Mouse (Mus musculus): Measurements from ENCODE around the gene Ssbp3. TPM values are rescaled to one million over a fixed set of nuclear protein-coding genes. Genes with fewer than 3 reads are reported as not detected.
A peak's percentile ranks its signal among the peaks of the same experiment; 100 is the strongest.

Ssbp3 gene
- polyA plus RNA-seq, 1 experiment from 2014 or later, result 98.6 TPM

GRCm38 (mm10) chr4:106953760-106954159 is 43.3 kb downstream of the Ssbp3 start:
- no peak for ATAC-seq
- Histone ChIP-seq H3K4me2 (no peak overlapping the region), H3K9ac (no peak overlapping the region), H3K27ac (no peak overlapping the region), H3K4me1 (peaks cover 78% of the 10 kb centered on the region), H3K36me3 (peaks cover 55% of the 10 kb centered on the region), H3K9me3 (replicated peaks) (no peaks in the 10 kb centered on the region), H3K27me3 (replicated peaks) (no peaks in the 10 kb centered on the region), H3K4me3 (no peak overlapping the region)
- 90% methylated on average over 5 of the region's 5 CpGs for WGBS (ENCODE audit: insufficient replicate concordance)

DNA sequence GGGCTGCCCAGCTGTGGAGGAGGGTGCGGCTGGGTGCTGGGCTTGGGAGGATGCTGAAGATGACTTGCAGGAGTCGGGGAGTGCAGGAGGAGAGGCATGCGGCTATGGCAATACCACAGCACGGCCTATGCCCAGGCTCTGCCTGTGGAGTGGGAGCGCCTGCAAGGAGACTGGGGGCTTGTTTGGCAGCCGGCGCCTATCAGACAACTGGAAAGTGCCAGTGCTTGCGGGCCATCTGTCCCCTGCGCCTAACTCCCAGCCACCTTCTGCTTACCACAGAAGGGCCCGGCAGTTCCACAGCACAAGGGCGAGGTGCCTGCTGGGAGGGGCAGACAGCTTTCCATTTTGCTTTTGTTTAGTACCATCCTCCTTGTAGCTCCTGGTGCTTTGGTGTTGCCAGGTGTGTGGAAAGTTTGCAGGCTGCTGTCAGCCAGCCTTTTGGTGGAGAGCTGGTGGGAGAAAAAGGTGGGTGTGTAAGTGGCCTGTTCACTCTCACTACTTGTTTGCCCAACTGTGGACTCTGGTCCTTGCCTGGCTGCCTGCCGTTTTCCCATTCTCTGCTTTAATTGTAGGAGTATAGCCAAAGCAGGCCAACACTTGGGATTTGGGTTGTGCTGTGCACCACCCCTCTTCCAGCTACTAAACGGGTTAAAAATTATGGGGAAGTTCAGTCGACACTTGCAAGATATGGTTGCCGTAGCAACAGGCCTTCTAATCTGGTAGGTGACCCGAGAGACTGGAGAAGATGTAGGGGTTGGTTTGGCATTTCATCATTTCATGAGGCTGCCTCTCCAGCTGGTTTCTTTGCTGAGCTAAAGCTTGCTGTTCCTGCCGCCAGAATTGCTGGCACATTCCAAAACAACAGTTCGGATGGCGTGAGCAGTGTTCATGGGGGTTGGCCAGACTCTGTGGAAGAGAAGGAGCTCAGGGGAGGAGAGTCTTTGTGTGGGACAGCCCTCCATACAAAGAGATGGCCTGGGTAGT is 45.5 kb downstream of the Ssbp3 start:
- H3K9me3 ChIP-seq (replicated peaks), result no peaks in the 10 kb centered on the region

DNA sequence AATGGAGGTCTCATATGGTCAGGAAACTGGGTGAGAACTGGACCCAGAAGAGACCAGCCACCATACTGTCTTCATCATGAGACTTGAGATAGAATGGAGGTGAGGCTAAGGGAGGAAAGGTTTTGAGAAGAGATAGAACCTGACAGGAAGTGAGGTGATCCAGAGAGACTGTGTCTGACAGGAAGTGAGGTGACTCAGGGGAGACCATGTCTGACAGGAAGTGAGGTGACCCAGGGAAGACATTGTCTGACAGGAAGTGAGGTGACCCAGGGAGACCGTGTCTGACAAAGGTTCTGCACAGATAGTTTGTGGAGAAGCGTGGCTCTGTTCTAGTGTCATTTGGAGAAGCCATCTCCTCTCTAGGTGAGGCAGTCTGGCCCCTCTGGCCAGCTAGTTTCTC is 47.6 kb downstream of the Ssbp3 start:
- Histone ChIP-seq H3K9me3 (replicated peaks) (no peaks in the 10 kb centered on the region), H3K4me3 (no peak overlapping the region), H3K4me1 (peaks cover 76% of the 10 kb centered on the region), H3K9ac (no peak overlapping the region), H3K36me3 (peaks cover 59% of the 10 kb centered on the region), H3K4me2 (no peak overlapping the region), H3K27ac (no peak overlapping the region; the same call in 1 of the 2 replicates), H3K27me3 (replicated peaks) (no peaks in the 10 kb centered on the region)
- no peak for ATAC-seq
- 48% methylated on average over 2 of the region's 2 CpGs for WGBS (ENCODE audit: insufficient replicate concordance)

More for the DNA sequence above, 45.5 kb downstream of the Ssbp3 start:
- Histone ChIP-seq H3K4me2 (peak overlapping the region; percentile 35), H3K9ac (peak overlapping the region; percentile 19), H3K4me3 (no peak overlapping the region), H3K27me3 (replicated peaks) (no peaks in the 10 kb centered on the region), H3K36me3 (peaks cover 57% of the 10 kb centered on the region), H3K27ac (peak overlapping the region; percentile 23), H3K4me1 (peaks cover 74% of the 10 kb centered on the region)
- 52% methylated on average over 19 of the region's 19 CpGs for WGBS (ENCODE audit: insufficient replicate concordance)
- ATAC-seq, result peak; percentile 70

DNA sequence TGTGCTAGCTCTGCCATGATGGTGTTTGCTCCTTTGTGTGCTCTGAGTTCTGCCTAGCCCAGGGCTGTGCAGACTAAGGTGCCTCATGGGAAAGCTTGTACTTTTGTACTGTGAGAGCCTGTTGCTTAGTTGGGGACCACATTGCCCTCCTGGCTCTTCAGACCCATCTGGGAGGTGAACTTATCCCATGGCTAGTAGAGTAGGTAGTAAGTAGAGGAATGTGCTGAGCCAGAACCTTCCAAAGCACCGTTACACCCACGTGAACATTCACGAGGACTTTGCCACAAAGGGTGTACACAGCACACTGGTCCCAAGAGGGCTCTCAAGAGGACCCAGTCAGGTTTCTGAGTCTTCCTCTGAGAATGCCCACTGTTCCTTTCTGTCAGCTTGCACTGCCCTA is 48.1 kb downstream of the Ssbp3 start:
- 79% methylated on average over 3 of the region's 3 CpGs for WGBS (ENCODE audit: insufficient replicate concordance)

DNA sequence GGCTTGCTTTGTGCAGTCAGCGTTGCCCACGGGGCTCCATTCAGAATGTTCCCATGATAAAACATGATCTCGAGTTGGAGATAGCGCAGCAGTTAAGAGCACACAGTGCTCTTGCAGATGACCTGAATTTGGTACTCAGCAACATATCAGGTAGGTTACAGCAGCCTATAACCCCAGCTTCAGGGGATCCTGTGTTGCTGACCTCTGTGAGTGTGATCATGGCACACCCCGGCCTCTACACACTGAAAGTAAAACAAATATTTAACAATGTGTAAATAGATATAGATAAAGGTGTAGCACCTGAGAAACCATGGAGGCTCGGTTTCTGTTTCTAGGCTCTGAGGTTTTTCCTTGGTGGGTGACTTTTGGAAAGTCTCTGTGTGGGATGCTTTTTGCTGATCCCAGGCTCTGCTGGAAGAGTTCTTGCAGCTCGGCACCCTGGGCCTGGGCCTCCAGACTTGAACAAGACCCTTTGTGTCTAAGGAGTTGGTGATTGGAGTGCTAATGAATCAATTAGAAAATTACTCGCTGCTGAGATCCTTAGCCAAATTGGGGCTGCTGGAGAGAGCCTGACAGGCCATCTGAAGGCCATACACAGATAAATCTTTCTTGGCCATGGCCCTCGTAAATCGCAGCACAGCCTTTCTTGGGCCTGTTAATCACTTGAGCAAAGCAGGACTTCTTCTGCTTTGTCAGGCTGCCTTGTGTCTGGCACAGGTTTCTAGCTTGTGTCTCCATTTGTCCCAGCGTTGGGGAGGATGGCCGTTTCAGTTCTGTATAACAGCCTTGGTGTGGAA is 49.2 kb downstream of the Ssbp3 start:
- no peak overlapping the region for H3K4me2 ChIP-seq
- H3K9me3 ChIP-seq (replicated peaks), result no peaks in the 10 kb centered on the region
- H3K36me3 ChIP-seq, result peaks cover 55% of the 10 kb centered on the region
- WGBS (ENCODE audit: insufficient replicate concordance), result 78% methylated on average over 12 of the region's 12 CpGs
- ATAC-seq, result no peak
- no peak overlapping the region for H3K27ac ChIP-seq
- H3K27me3 ChIP-seq (replicated peaks), result no peaks in the 10 kb centered on the region
- H3K4me1 ChIP-seq, result peaks cover 72% of the 10 kb centered on the region
- H3K9ac ChIP-seq, result no peak overlapping the region
- H3K4me3 ChIP-seq, result no peak overlapping the region

More for the DNA sequence above, 48.1 kb downstream of the Ssbp3 start:
- Histone ChIP-seq H3K27ac (peak overlapping the region; percentile 1; the same call in 1 of the 2 replicates), H3K4me1 (peaks cover 74% of the 10 kb centered on the region), H3K9me3 (replicated peaks) (no peaks in the 10 kb centered on the region), H3K27me3 (replicated peaks) (no peaks in the 10 kb centered on the region), H3K4me2 (no peak overlapping the region), H3K4me3 (no peak overlapping the region), H3K36me3 (peaks cover 55% of the 10 kb centered on the region), H3K9ac (no peak overlapping the region)
- ATAC-seq, result no peak

GRCm38 (mm10) chr4:106960476-106960875 is 50.0 kb downstream of the Ssbp3 start:
- no peak overlapping the region for H3K9ac ChIP-seq
- no peak overlapping the region for H3K27ac ChIP-seq
- no peak for ATAC-seq
- H3K36me3 ChIP-seq, result peaks cover 55% of the 10 kb centered on the region
- no peak overlapping the region for H3K4me2 ChIP-seq
- H3K27me3 ChIP-seq (replicated peaks), result no peaks in the 10 kb centered on the region
- H3K4me1 ChIP-seq, result peaks cover 72% of the 10 kb centered on the region
- H3K4me3 ChIP-seq, result no peak overlapping the region
- 71% methylated on average over 2 of the region's 2 CpGs for WGBS (ENCODE audit: insufficient replicate concordance)
- H3K9me3 ChIP-seq (replicated peaks), result no peaks in the 10 kb centered on the region

GRCm38 (mm10) chr4:106961321-106961720 is 50.8 kb downstream of the Ssbp3 start:
- H3K4me1 ChIP-seq, result peaks cover 64% of the 10 kb centered on the region
- ATAC-seq, result no peak

DNA sequence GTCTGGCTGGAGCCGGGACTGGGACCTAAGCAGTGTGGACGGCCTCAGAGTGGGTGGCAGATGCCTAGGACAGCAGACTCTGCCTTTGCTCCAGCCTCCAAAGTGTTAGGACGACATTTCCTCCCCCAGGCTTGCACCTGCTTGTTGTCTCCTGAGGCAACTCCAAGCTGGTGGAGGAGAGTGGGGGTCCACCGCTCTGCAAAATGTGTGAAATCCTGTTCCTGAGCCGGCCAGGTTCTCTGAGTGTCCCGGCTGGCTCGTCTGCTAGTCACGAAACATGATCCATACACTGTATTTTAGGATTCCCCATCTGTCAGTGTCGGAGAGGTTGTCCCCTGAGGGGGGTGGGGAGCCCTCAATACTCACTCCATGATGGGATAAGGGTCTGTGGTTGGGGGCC is 53.9 kb downstream of the Ssbp3 start:
- H3K27me3 ChIP-seq (replicated peaks), result no peaks in the 10 kb centered on the region
- no peak for ATAC-seq
- no peak overlapping the region for H3K27ac ChIP-seq

More at GRCm38 (mm10) chr4:106961321-106961720, 50.8 kb downstream of the Ssbp3 start:
- no peaks in the 10 kb centered on the region for H3K27me3 ChIP-seq (replicated peaks)
- no peak overlapping the region for H3K4me2 ChIP-seq
- H3K9me3 ChIP-seq (replicated peaks), result no peaks in the 10 kb centered on the region
- H3K36me3 ChIP-seq, result peaks cover 54% of the 10 kb centered on the region
- WGBS (ENCODE audit: insufficient replicate concordance), result 69% methylated on average over 1 of the region's 1 CpGs
- H3K4me3 ChIP-seq, result no peak overlapping the region
- H3K9ac ChIP-seq, result no peak overlapping the region
- no peak overlapping the region for H3K27ac ChIP-seq

DNA sequence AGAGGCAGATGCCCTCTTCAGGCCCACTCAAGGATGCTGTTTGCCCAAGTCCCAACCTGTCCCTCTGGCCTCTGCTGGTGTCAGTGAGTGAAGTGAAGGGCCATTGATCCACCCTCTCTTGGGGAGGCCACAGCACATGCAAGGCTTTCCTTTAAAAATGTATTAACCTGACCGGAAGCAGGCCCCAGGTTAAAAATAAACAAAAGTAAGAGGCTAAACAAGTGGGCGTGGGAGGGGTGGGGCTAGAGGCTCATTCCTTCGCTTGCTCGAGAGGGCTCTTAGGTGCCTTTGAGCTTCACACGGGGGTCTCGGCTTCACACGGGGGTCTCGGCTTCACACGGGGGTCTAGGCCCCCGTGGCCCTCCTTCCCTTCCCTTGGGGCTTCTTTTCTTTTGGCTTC is 54.5 kb downstream of the Ssbp3 start:
- ATAC-seq, result no peak
- H3K9ac ChIP-seq, result no peak overlapping the region
- H3K9me3 ChIP-seq (replicated peaks), result no peaks in the 10 kb centered on the region
- no peak overlapping the region for H3K27ac ChIP-seq
- WGBS (ENCODE audit: insufficient replicate concordance), result 88% methylated on average over 10 of the region's 10 CpGs
- H3K27me3 ChIP-seq (replicated peaks), result no peaks in the 10 kb centered on the region
- H3K4me3 ChIP-seq, result no peak overlapping the region
- peaks cover 53% of the 10 kb centered on the region for H3K36me3 ChIP-seq
- peaks cover 47% of the 10 kb centered on the region for H3K4me1 ChIP-seq
- H3K4me2 ChIP-seq, result no peak overlapping the region

More for the DNA sequence above, 53.9 kb downstream of the Ssbp3 start:
- no peak overlapping the region for H3K4me2 ChIP-seq
- no peak overlapping the region for H3K4me3 ChIP-seq
- H3K36me3 ChIP-seq, result peaks cover 56% of the 10 kb centered on the region
- H3K4me1 ChIP-seq, result peaks cover 49% of the 10 kb centered on the region
- 76% methylated on average over 9 of the region's 9 CpGs for whole genome bisulfite sequencing (ENCODE audit: insufficient replicate concordance)
- no peak overlapping the region for H3K9ac ChIP-seq
- H3K9me3 ChIP-seq (replicated peaks), result no peaks in the 10 kb centered on the region

DNA sequence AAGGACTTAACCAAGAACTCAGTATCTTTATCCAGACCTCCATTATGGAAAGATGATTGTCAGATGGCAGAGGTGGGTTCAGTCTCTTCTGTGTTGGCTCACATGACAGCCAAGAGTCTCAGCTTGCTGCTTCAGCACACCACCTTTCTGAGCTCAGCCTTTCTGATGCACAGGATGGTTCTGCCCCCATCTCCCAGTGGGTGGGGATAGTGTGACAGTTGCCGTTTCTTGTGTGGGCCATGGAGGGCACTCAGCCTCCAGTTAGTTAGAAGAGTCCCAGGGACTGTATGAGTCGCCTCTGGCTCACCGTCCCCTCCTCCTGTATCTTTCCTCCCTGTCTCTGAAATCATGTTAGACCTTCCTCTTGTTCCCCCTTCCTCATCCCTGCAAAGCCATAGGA is 55.9 kb downstream of the Ssbp3 start:
- Histone ChIP-seq H3K27ac (no peak overlapping the region), H3K4me3 (no peak overlapping the region), H3K9me3 (replicated peaks) (no peaks in the 10 kb centered on the region), H3K36me3 (peaks cover 51% of the 10 kb centered on the region), H3K4me2 (no peak overlapping the region), H3K4me1 (peaks cover 51% of the 10 kb centered on the region), H3K27me3 (replicated peaks) (no peaks in the 10 kb centered on the region), H3K9ac (no peak overlapping the region)
- WGBS (ENCODE audit: insufficient replicate concordance), result 70% methylated on average over 3 of the region's 3 CpGs
- no peak for ATAC-seq

DNA sequence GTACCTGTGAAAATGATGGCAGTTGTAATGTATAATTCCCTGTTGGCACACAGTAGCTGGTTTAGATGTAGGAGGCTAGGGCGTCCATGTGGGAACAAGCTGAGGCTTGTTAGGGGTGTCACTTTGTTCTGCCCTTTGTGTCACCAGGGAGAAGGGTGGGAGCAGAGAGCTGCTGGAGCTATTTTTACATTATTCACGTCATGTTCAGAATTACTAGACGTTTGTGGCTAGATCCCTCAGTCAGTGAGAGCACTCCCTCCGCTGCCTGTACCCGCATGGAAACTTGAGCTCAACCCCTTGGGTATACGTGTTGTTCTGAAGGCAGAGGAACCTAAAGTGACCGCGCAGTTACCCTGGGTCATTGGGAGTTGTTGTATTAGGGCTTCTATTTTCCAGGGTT is 58.4 kb downstream of the Ssbp3 start:
- Histone ChIP-seq H3K9ac (no peak overlapping the region), H3K36me3 (peaks cover 53% of the 10 kb centered on the region), H3K4me2 (no peak overlapping the region), H3K4me1 (peaks cover 66% of the 10 kb centered on the region), H3K27me3 (replicated peaks) (no peaks in the 10 kb centered on the region), H3K4me3 (no peak overlapping the region), H3K9me3 (replicated peaks) (no peaks in the 10 kb centered on the region), H3K27ac (no peak overlapping the region)
- 66% methylated on average over 8 of the region's 8 CpGs for WGBS (ENCODE audit: insufficient replicate concordance)
- no peak for ATAC-seq

DNA sequence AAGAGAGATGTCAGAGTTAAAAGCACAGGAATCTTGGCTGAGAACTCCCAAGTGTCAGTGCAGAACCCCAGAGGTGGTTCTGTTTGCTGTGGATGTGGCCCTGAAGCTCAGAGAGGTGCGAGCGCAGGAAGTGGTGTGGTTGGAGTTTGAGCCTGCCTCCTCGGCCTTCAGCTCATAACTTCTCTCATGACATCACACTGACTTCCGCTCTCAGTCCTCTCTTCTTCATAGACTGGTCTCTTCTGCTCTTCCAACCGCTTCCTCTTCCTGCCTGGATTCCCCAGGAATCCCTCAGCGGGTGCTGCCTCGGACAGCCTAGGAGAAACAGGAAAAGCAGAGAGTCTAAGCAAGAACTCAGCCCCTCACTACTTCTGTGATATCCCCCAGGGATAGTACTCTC is 60.3 kb downstream of the Ssbp3 start:
- 54% methylated on average over 7 of the region's 7 CpGs for WGBS (ENCODE audit: insufficient replicate concordance)
- H3K4me3 ChIP-seq, result no peak overlapping the region
- peaks cover 65% of the 10 kb centered on the region for H3K4me1 ChIP-seq
- no peak overlapping the region for H3K4me2 ChIP-seq
- no peak overlapping the region for H3K9ac ChIP-seq
- H3K27me3 ChIP-seq (replicated peaks), result no peaks in the 10 kb centered on the region
- no peaks in the 10 kb centered on the region for H3K9me3 ChIP-seq (replicated peaks)
- no peak for ATAC-seq
- peaks cover 39% of the 10 kb centered on the region for H3K36me3 ChIP-seq
- H3K27ac ChIP-seq, result 0 out of 2 replicates have a peak overlapping the region, but pooled peaks have one; percentile 7
